Mouse (Mus musculus) cerebellum, adult 2 months (tissue): ENCODE measurements around the gene Thumpd3. TPM values are rescaled to one million over a fixed set of nuclear protein-coding genes. Genes with fewer than 3 reads are reported as not detected.
A peak's percentile ranks its signal among the peaks of the same experiment; 100 is the strongest.

Experiments
- DNase-seq, 2 experiments: peaks; one replicate each; pipeline ENCODE4 v3.0.0; 2021
- H3K27ac ChIP-seq: fragments of 200-500 bp; 2 replicates; pipeline ENCODE4 v1.5.1; 2012; ENCODE audit warnings: low read length, control low read depth, inconsistent platforms; ENCODE audit not compliant: insufficient read depth
- H3K27me3 ChIP-seq: fragments of 200-500 bp; 2 replicates; pipeline ENCODE4 v1.6.1; 2012; ENCODE audit warnings: inconsistent platforms, mild to moderate bottlenecking, low read length, moderate library complexity; ENCODE audit not compliant: control insufficient read depth, insufficient read depth
- H3K4me1 ChIP-seq: fragments of 200-500 bp; 2 replicates; pipeline ENCODE4 v1.6.1; 2011; ENCODE audit warnings: low read length; ENCODE audit not compliant: control insufficient read depth, insufficient read depth
- H3K4me3 ChIP-seq: fragments of 200-500 bp; replicated peaks from 2 replicates; pipeline ENCODE3; 2011; ENCODE audit warnings: mild to moderate bottlenecking, low read depth, low read length, control low read depth; ENCODE audit not compliant: insufficient read depth
- CTCF ChIP-seq: fragments of 200-500 bp; IDR thresholded peaks from 2 replicates; pipeline ENCODE4 v1.5.1; 2011; ENCODE audit warnings: low read depth, mild to moderate bottlenecking, control low read depth, low read length, moderate library complexity, borderline replicate concordance; ENCODE audit not compliant: insufficient read depth
- POLR2A ChIP-seq: fragments of 200-500 bp; IDR thresholded peaks from 2 replicates; pipeline ENCODE4 v1.6.1; 2011; ENCODE audit warnings: low read length, control low read depth, borderline replicate concordance; ENCODE audit not compliant: insufficient read depth
- WGBS: fragments of 180-500 bp; shearing (Covaris S2); methylation state at CpG from one replicate; pipeline ENCODE4 v1.1.7; 2018; 5-methylcytosine and 5-hydroxymethylcytosine counted together
- polyA plus RNA-seq: library from polyadenylated mRNA; depleted of rRNA; stranded (reverse); fragments of >200 nt; gene quantifications from 2 replicates; pipeline ENCODE4 v1.2.3, GENCODE M21; 2012

Thumpd3 gene
- polyA plus RNA-seq, 1 experiment, result 20.8 TPM

DNA sequence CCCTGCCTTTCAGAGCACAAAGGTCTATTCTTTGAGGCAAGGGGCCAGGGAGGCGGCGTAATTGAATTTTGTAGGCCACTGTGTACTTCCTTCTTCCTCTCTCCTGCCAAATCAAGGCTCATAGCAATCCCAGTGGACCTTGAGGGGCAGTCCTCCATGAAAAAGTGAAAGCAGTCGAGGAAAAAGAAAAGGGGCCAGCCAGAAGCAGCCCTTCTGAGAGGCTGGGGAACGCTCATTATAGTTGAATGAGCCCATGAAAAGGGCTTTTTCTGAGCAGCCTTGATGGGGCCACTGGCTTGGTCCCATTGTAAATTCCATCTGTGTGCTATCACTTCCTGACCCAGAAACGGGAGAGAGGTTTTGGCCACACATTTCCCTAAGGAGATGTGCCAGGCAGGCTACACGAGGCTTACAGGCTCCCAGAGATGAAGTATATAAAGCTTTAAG lies 33.5 kb upstream of the Thumpd3 start:
- Histone ChIP-seq H3K4me1 (no peaks in the 10 kb centered on the region), H3K4me3 (no peak overlapping the region), H3K27ac (no peak overlapping the region), H3K27me3 (no peaks in the 10 kb centered on the region)
- TF ChIP-seq CTCF (no peak), POLR2A (no peak)
- DNase-seq, result peak; percentile 29 to 62
- WGBS, result 20% methylated on average over 6 of the region's 6 CpGs

DNA sequence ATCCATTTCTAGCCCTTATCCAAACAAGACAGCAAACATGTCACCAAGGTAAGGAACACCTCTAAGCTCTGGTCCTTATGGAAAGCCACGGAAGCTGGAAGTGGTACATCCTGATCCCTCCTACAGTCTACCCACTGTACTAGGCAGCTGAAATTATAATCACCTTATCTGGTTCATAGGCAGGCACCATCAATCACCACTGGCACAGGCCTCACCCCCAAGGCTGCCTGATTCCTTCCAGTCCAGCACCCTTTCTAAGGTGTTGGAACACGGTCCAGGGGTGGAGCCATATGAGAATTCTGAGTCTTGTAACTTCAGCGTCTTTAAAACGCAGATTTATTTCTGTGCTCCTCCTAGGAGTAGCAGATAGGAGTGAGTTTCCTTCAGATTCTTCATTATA lies 32.5 kb upstream of the Thumpd3 start:
- H3K27ac ChIP-seq, result no peak overlapping the region

DNA sequence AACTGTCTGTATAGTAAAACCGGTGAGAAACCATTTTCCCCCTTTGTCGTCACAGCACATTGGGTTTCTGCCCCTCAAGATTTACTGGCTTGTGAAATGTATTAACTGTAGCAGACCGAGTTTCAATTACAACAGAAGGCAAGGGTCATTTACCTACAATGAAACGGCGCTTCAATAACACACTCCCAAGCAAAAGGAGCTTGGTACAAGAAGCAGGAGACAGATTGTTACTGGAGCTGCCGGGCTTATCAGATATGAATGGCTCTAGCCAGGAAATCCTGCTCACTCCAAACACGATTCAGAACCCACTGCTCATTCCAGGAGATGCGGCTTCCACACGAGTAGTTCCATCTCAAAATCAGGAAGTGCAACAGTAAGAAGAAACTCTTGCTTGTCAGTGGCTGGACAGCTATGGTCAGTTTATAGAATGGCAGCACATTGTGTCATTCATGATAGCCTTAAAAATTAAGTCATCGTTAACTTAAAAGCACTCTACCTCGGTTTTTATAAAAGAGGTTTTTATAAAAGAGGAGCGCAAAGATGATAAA lies 28.5 kb upstream of the Thumpd3 start:
- DNase-seq, result no peak
- no peaks in the 10 kb centered on the region for H3K27me3 ChIP-seq
- 59% methylated on average over 12 of the region's 12 CpGs for WGBS
- TF ChIP-seq POLR2A, result no peak
- H3K4me1 ChIP-seq, result no peaks in the 10 kb centered on the region
- H3K27ac ChIP-seq, result no peak overlapping the region
- H3K4me3 ChIP-seq, result no peak overlapping the region

More for the DNA sequence above, 32.5 kb upstream of the Thumpd3 start:
- WGBS, result 85% methylated on average over 4 of the region's 4 CpGs
- Histone ChIP-seq H3K27me3 (no peaks in the 10 kb centered on the region), H3K4me3 (no peak overlapping the region), H3K4me1 (no peaks in the 10 kb centered on the region)
- TF ChIP-seq CTCF (no peak), POLR2A (no peak)
- no peak for DNase-seq

DNA sequence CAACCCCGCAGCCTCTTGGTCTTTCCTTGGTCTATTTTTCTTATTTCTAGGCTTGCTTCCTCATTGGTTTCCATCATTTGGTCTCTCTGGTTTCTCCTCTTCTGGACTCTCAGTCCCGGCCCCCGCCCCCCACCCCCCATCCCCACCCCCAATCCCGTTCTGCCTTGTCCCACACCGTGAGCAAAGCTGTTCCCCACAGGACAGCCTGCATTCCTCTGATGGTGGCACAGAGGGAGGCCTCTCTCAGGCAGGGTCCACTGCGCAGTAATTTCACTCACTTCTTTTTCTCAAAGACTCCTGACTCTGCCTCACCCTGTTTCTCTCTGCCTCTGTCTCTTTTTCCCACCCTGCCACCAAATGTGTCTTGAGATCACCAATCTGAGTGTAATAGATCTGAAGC lies 27.9 kb upstream of the Thumpd3 start:
- Histone ChIP-seq H3K27ac (no peak overlapping the region), H3K4me3 (no peak overlapping the region), H3K27me3 (no peaks in the 10 kb centered on the region), H3K4me1 (no peaks in the 10 kb centered on the region)
- no peak for DNase-seq
- TF ChIP-seq POLR2A (no peak), CTCF (no peak)
- WGBS, result 29% methylated on average over 6 of the region's 6 CpGs

DNA sequence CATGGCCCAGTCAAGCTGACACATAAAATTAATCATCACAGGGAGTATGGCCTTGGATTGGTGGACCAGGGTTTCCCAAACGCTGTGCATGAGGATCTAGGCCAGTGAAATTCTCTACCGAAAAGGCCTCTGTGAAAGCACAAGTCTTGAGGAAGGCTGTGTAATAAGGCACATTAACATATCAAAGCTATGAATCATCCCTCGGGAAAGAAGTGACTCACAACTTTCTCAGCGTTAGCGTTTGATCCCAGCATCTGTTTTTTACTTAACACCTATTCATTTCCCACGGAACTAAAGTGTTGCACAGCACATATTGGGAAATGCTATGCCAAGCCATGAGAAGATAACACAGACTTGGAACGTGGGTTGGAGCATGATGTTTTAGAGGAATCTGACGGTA lies 21.2 kb upstream of the Thumpd3 start:
- no peak for DNase-seq
- H3K4me1 ChIP-seq, result no peaks in the 10 kb centered on the region

DNA sequence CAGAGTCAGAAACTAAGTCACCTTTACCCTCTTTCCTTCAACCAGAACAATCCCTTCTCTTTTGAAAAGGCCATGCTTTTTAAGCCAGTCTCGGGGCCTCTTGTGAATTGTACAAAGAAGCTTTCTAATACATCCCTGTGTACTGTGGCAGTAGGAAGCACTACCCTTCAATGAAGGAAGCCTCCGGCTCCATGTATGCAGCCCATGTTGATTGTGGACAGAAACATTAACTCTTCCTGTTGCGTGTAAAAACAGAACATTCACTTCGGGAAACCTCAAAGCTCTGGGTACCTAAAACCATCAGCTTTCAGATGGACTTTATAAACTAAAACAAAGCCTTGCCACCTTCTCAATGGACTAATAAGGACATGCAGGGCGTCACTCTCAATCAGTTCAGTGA lies 20.3 kb upstream of the Thumpd3 start:
- 64% methylated on average over 5 of the region's 5 CpGs for WGBS
- Histone ChIP-seq H3K27me3 (no peaks in the 10 kb centered on the region), H3K4me3 (no peak overlapping the region), H3K4me1 (peaks cover 4% of the 10 kb centered on the region), H3K27ac (no peak overlapping the region)
- no peak for DNase-seq
- no peak for TF ChIP-seq CTCF
- TF ChIP-seq POLR2A, result no peak

More for the DNA sequence above, 21.2 kb upstream of the Thumpd3 start:
- H3K4me3 ChIP-seq, result no peak overlapping the region
- no peak overlapping the region for H3K27ac ChIP-seq
- 42% methylated on average over 8 of the region's 8 CpGs for WGBS
- TF ChIP-seq POLR2A (no peak), CTCF (no peak)
- H3K27me3 ChIP-seq, result no peaks in the 10 kb centered on the region

DNA sequence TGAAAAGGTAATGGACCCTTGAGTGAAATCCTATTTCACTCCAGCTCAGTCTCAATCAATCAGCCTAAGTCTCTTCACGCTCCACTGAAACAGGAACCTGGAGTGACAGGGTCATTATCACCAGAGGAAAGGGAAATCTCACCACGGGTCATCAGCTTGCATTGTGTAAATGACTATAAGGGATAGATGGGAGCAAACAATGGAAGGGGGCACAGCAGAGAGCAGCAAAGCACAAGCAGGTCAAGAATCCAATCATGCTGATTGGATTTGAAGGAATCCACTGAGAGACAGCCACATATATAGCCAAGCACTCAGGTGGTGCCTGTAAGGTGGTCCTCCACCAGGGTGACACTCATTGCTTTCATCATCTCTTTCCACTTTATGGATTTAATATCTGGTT lies 18.6 kb upstream of the Thumpd3 start:
- WGBS, result 31% methylated on average over 2 of the region's 2 CpGs
- no peak overlapping the region for H3K4me3 ChIP-seq
- no peak for DNase-seq
- H3K27me3 ChIP-seq, result no peaks in the 10 kb centered on the region
- TF ChIP-seq POLR2A, result no peak
- TF ChIP-seq CTCF, result no peak
- peaks cover 9% of the 10 kb centered on the region for H3K4me1 ChIP-seq
- H3K27ac ChIP-seq, result no peak overlapping the region

DNA sequence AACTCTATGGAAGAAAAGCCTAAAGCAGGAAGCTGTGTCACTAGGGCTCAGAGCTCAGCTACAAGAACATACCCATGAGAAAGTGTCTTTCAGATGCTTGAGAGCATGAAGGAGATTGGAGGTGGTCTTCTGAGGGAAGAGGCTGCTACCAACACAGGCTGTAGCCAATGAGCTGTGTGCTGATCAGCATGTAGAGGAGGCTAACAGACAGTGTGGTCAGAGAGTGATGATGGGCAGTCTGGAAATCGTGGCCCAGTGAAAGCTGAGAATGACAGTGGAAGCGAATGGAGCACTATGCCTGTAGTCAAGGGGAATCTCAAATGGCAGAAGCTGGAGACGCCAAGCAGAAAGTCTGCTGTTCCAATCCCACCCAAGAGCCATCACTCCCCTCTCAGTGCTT lies 17.0 kb upstream of the Thumpd3 start:
- 77% methylated on average over 3 of the region's 3 CpGs for WGBS
- Histone ChIP-seq H3K27ac (no peak overlapping the region), H3K4me1 (peaks cover 9% of the 10 kb centered on the region), H3K4me3 (no peak overlapping the region), H3K27me3 (no peaks in the 10 kb centered on the region)
- TF ChIP-seq CTCF (no peak), POLR2A (no peak)
- no peak for DNase-seq
